Mouse (Mus musculus): Measurements from ENCODE around the gene Exoc6b. TPM values are rescaled to one million over a fixed set of nuclear protein-coding genes. Genes with fewer than 3 reads are reported as not detected.
A peak's percentile ranks its signal among the peaks of the same experiment; 100 is the strongest.

Exoc6b gene
- total and polyA plus RNA-seq, 2 experiments: 2.3 to 6.1 TPM

GRCm38 (mm10) chr6:84674936-84675335 lies 394.4 kb downstream of the Exoc6b start:
- H3K9ac ChIP-seq (ENCODE audit: low read depth, low read length): no peak overlapping the region
- TF ChIP-seq POLR2A (IDR thresholded peaks at IDR 0.05; ENCODE audit: extremely low read depth, insufficient read depth, low read length): no peak
- 100% methylated on average over 3 of the region's 3 CpGs for WGBS

GRCm38 (mm10) chr6:84674136-84674535 lies 395.2 kb downstream of the Exoc6b start:
- no peak for DNase-seq (ENCODE audit: extremely low read depth, low read depth, low spot score)
- WGBS: 87% methylated on average over 7 of the region's 7 CpGs

More at GRCm38 (mm10) chr6:84674936-84675335, 394.4 kb downstream of the Exoc6b start:
- no peak overlapping the region for H3K27ac ChIP-seq (replicated peaks; ENCODE audit: insufficient read depth, low read depth, low read length)
- no peaks in the 10 kb centered on the region for H3K4me1 ChIP-seq (ENCODE audit: control insufficient read depth, insufficient read depth, low read length)
- no peaks in the 10 kb centered on the region for H3K79me2 ChIP-seq (ENCODE audit: control insufficient read depth, insufficient read depth, low read length)
- no peaks in the 10 kb centered on the region; the same call in 1 of the 2 replicates for H3K36me3 ChIP-seq (ENCODE audit: control insufficient read depth, insufficient read depth, low read length)
- H3K4me3 ChIP-seq (ENCODE audit: insufficient read depth, low read depth, low read length): no peak overlapping the region
- no peaks in the 10 kb centered on the region for H3K27me3 ChIP-seq (ENCODE audit: control insufficient read depth, insufficient read depth, low read length)
- DNase-seq (ENCODE audit: extremely low read depth, low read depth, low spot score): no peak

GRCm38 (mm10) chr6:84661451-84662112 lies 407.7 kb downstream of the Exoc6b start:
- no peak overlapping the region for H3K27ac ChIP-seq (replicated peaks; ENCODE audit: insufficient read depth, low read depth, low read length)
- H3K79me2 ChIP-seq (ENCODE audit: control insufficient read depth, insufficient read depth, low read length): no peaks in the 10 kb centered on the region
- no peak for DNase-seq (ENCODE audit: extremely low read depth, low read depth, low spot score)
- WGBS: 89% methylated on average over 2 of the region's 2 CpGs
- no peak overlapping the region for H3K4me3 ChIP-seq (ENCODE audit: insufficient read depth, low read depth, low read length)
- TF ChIP-seq POLR2A (IDR thresholded peaks at IDR 0.05; ENCODE audit: extremely low read depth, insufficient read depth, low read length): no peak
- TF ChIP-seq CTCF (IDR thresholded peaks at IDR 0.05; ENCODE audit: low read depth, low read length): no peak
- H3K27me3 ChIP-seq (ENCODE audit: control insufficient read depth, insufficient read depth, low read length): no peaks in the 10 kb centered on the region
- no peaks in the 10 kb centered on the region for H3K36me3 ChIP-seq (ENCODE audit: control insufficient read depth, insufficient read depth, low read length)
- no peaks in the 10 kb centered on the region for H3K4me1 ChIP-seq (ENCODE audit: control insufficient read depth, insufficient read depth, low read length)
- no peak overlapping the region for H3K9ac ChIP-seq (ENCODE audit: low read depth, low read length)

More at GRCm38 (mm10) chr6:84674136-84674535, 395.2 kb downstream of the Exoc6b start:
- H3K4me1 ChIP-seq (ENCODE audit: control insufficient read depth, insufficient read depth, low read length): no peaks in the 10 kb centered on the region
- no peak overlapping the region for H3K9ac ChIP-seq (ENCODE audit: low read depth, low read length)
- no peak for TF ChIP-seq POLR2A (IDR thresholded peaks at IDR 0.05; ENCODE audit: extremely low read depth, insufficient read depth, low read length)
- no peak for TF ChIP-seq CTCF (IDR thresholded peaks at IDR 0.05; ENCODE audit: low read depth, low read length)
- H3K36me3 ChIP-seq (ENCODE audit: control insufficient read depth, insufficient read depth, low read length): no peaks in the 10 kb centered on the region; the same call in 1 of the 2 replicates
- H3K27ac ChIP-seq (replicated peaks; ENCODE audit: insufficient read depth, low read depth, low read length): no peak overlapping the region
- H3K27me3 ChIP-seq (ENCODE audit: control insufficient read depth, insufficient read depth, low read length): no peaks in the 10 kb centered on the region
- no peaks in the 10 kb centered on the region for H3K79me2 ChIP-seq (ENCODE audit: control insufficient read depth, insufficient read depth, low read length)
- no peak overlapping the region for H3K4me3 ChIP-seq (ENCODE audit: insufficient read depth, low read depth, low read length)

DNA sequence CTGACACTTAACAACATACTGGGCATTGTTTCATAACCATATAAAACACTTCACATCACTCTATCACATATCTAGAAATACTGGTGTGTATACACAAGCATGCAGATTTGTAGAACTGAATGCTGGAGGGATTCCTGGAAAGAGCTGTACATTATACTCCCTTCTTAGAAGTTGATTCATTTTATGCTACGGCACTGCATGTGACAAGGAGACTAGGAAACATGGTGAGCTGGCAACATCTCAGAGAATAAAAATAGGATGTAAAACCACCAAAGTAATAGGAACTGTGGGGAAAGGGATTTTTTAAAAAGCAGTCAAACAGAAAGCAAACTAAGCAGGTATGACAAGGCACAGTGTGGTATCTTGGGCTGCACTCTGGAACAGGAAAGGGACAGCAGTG lies 408.3 kb downstream of the Exoc6b start:
- no peak for DNase-seq (ENCODE audit: extremely low read depth, low read depth, low spot score)
- Histone ChIP-seq H3K27ac (replicated peaks; ENCODE audit: insufficient read depth, low read depth, low read length) (no peak overlapping the region), H3K79me2 (ENCODE audit: control insufficient read depth, insufficient read depth, low read length) (no peaks in the 10 kb centered on the region), H3K9ac (ENCODE audit: low read depth, low read length) (no peak overlapping the region), H3K4me3 (ENCODE audit: insufficient read depth, low read depth, low read length) (no peak overlapping the region), H3K36me3 (ENCODE audit: control insufficient read depth, insufficient read depth, low read length) (no peaks in the 10 kb centered on the region), H3K4me1 (ENCODE audit: control insufficient read depth, insufficient read depth, low read length) (no peaks in the 10 kb centered on the region), H3K27me3 (ENCODE audit: control insufficient read depth, insufficient read depth, low read length) (no peaks in the 10 kb centered on the region)
- 98% methylated on average over 1 of the region's 1 CpGs for WGBS
- TF ChIP-seq POLR2A (IDR thresholded peaks at IDR 0.05; ENCODE audit: extremely low read depth, insufficient read depth, low read length) (no peak), CTCF (IDR thresholded peaks at IDR 0.05; ENCODE audit: low read depth, low read length) (no peak)

- H3K9ac ChIP-seq (ENCODE audit: low read depth, low read length): no peak overlapping the region
- H3K27me3 ChIP-seq (ENCODE audit: control insufficient read depth, insufficient read depth, low read length): no peaks in the 10 kb centered on the region
- no peak overlapping the region for H3K4me3 ChIP-seq (ENCODE audit: insufficient read depth, low read depth, low read length)
- no peaks in the 10 kb centered on the region for H3K4me1 ChIP-seq (ENCODE audit: control insufficient read depth, insufficient read depth, low read length)
- TF ChIP-seq POLR2A (IDR thresholded peaks at IDR 0.05; ENCODE audit: extremely low read depth, insufficient read depth, low read length): no peak
- TF ChIP-seq CTCF (IDR thresholded peaks at IDR 0.05; ENCODE audit: low read depth, low read length): no peak
- DNase-seq (ENCODE audit: extremely low read depth, low read depth, low spot score): no peak
- no peak overlapping the region for H3K27ac ChIP-seq (replicated peaks; ENCODE audit: insufficient read depth, low read depth, low read length)
- WGBS: 88% methylated on average over 1 of the region's 1 CpGs
- no peaks in the 10 kb centered on the region for H3K36me3 ChIP-seq (ENCODE audit: control insufficient read depth, insufficient read depth, low read length)
- H3K79me2 ChIP-seq (ENCODE audit: control insufficient read depth, insufficient read depth, low read length): no peaks in the 10 kb centered on the region
Observed at GRCm38 (mm10) chr6:84657091-84657490, 412.2 kb downstream of the Exoc6b start.

GRCm38 (mm10) chr6:84656680-84657079 lies 412.6 kb downstream of the Exoc6b start:
- Histone ChIP-seq H3K79me2 (ENCODE audit: control insufficient read depth, insufficient read depth, low read length) (no peaks in the 10 kb centered on the region), H3K27ac (replicated peaks; ENCODE audit: insufficient read depth, low read depth, low read length) (no peak overlapping the region), H3K27me3 (ENCODE audit: control insufficient read depth, insufficient read depth, low read length) (no peaks in the 10 kb centered on the region), H3K9ac (ENCODE audit: low read depth, low read length) (no peak overlapping the region), H3K36me3 (ENCODE audit: control insufficient read depth, insufficient read depth, low read length) (no peaks in the 10 kb centered on the region), H3K4me1 (ENCODE audit: control insufficient read depth, insufficient read depth, low read length) (no peaks in the 10 kb centered on the region), H3K4me3 (ENCODE audit: insufficient read depth, low read depth, low read length) (no peak overlapping the region)
- WGBS: 49% methylated on average over 2 of the region's 2 CpGs
- TF ChIP-seq POLR2A (IDR thresholded peaks at IDR 0.05; ENCODE audit: extremely low read depth, insufficient read depth, low read length) (no peak), CTCF (IDR thresholded peaks at IDR 0.05; ENCODE audit: low read depth, low read length) (no peak)
- DNase-seq (ENCODE audit: extremely low read depth, low read depth, low spot score): peak; percentile 16
